Mouse (Mus musculus) common myeloid progenitor, adult 5-6 weeks (primary cell): Measurements from ENCODE around the gene Snrnp35. TPM values are rescaled to one million over a fixed set of nuclear protein-coding genes. Genes with fewer than 3 reads are reported as not detected.
"Not testable (repeated sequence)": the region's sequence is repeated elsewhere in the genome, so short reads cannot be mapped to it uniquely, and the experiment has no call there.

Source experiments
- ATAC-seq: replicated peaks from 2 replicates; pipeline ENCODE4 v1.8.0; 2016; ENCODE audit warnings: low read depth, mild to moderate bottlenecking, moderate TSS enrichment, inconsistent platforms; ENCODE audit not compliant: poor library complexity, severe bottlenecking
- total RNA-seq: library from RNA; stranded (forward); fragments of 200-1000, 187-1606 nt; gene quantifications from 2 replicates; pipeline ENCODE4 v1.2.3, GENCODE M21; 2017

The Snrnp35 gene
- total RNA-seq, 1 experiment from 2014 or later, result 12.1 TPM

DNA sequence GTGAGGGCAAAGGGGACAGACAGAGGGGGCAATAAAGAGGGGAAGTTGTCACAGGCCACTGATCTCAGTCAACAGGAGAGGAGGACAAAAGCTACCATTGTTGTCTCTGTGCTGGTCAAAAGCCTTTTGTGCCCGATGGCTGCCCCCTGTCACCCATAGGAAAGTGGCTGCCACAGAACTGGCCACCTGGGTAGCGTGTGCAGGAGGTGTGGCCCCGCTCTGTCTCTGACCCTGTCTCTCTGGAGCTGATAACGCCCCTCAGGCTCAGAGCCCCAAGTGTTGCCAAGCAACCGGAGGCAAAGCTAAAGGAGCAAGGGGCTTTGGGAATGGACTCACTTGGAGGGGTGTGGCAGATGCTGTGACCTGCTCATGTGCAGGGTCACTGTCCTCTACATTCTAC lies 16.1 kb downstream of the Snrnp35 start:
- 0 out of 2 replicates have a peak, but pooled peaks have one; percentile 22 for ATAC-seq

DNA sequence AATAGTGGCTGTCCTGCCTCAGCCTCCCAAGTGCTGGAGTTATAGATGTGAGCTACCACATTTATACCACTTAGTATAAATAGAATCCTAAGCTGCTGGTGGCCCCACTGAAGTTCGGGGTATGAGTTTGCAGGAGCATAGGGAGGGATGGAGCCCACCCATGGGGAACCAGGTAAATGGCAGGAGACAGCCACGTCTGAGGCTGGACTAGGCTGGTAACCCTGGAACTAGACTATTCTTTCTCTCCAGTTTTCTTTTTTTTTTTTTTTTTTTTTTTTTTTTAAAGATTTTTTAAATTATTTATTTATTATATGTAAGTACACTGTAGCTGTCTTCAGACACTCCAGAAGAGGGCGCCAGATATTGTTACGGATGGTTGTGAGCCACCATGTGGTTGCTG lies 17.1 kb downstream of the Snrnp35 start:
- ATAC-seq, result not testable (repeated sequence)

DNA sequence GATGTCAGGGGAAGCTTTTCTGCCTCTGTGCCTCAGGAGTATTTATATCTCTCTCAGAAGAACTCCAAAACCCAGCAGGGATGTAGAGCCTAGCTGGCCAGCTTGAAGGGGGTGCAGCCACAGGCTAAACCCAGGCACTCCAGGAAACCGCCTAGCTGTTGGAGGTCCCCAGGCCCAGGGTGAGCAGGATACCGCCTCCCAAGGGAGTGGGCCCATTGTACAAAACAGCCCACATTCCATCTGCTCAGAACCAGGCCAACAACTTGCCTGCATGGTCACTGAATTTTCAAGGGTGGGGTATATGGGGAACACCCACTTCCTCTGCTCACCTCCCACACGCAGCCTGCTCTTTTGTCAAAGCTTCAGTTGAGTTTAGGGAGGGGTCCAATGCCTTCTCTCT lies 17.6 kb downstream of the Snrnp35 start:
- no peak for ATAC-seq

DNA sequence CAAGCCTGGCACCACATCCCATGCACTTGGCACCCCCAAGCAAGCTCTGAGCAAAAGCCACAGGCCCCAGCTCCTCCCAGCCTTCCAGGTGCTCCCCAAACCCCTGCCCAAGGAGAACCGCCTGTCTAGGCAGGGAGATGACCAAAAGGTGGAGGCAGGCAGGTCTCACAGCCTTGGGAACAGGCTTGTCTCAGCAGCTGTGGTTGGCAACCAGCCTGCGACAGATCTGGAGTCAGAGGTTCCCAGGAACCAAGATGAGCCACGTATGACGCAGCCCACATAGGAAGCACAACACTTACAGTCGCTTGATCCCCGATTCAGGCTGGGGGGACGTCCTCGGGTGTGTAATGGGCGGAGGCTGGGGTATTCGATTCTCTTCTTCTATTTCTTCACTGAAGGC lies 18.6 kb downstream of the Snrnp35 start:
- ATAC-seq, result no peak

DNA sequence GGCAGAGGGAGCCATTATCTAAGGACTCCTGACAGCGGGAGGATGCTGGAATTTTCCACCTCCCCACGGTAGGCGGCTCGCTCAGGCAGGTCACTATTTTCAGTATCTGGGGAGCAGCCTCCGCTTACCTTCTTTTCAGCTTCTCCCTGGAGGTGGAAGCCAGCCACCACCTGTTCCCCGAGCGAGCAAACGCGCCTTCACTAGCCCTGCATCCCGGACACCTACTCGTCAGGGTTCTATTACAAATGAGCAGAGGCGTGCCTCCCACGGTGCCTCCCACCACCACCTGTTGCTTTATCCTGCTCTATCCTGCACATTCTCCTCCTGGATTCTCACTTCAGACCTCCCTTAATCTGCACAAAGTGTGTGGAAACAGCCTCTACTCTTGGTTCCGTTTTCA lies 20.8 kb downstream of the Snrnp35 start:
- no peak for ATAC-seq

DNA sequence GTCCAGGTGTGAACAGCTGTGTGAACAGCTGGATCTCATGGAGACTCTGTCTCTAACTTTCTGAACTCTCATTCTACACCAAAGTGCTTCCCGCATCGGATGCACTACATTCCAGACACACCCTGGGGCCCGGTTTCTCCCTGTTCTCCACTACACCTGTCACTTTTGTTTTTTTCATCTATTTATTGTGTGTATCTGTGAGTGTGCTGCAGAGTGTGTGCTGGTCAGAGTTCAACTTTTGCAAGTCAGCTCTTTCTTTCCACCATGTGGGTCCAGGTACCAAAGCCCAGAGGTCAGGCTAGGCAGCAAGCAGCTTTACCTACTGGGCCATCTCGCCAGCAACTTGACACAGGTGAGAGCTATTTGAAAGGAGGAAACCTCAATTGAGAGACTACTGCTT lies 22.3 kb downstream of the Snrnp35 start:
- ATAC-seq, result no peak

DNA sequence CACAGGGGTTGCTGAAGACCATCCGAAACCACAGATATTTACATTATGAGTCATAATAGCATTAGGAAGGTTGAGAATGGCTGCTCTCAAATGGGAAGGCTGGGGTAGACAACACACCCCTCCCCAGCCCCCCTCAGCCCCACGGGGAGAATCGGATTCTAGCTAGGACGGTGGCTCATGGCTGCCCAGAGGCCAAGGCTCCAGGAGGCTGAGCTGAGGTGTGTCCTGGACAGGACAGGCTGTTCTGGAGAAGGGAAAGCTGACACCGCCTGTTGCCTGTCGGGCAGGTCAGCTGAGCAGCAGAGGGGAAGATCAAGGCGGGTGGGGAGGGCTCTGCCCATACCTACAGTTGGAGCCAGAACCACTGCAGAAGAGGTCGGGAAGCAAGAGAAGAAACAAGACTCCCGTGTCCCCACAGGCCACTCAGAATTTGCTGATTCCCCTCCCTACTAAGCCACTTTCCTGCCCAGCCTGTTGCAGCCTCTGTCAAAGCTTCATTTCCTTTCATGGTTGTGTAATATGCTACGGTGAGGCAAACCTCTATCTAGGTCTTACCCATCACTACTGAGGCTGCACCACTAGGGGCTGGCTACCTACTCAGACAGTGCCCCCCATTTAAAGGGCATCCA lies 23.9 kb downstream of the Snrnp35 start:
- peak; percentile 69 for ATAC-seq

DNA sequence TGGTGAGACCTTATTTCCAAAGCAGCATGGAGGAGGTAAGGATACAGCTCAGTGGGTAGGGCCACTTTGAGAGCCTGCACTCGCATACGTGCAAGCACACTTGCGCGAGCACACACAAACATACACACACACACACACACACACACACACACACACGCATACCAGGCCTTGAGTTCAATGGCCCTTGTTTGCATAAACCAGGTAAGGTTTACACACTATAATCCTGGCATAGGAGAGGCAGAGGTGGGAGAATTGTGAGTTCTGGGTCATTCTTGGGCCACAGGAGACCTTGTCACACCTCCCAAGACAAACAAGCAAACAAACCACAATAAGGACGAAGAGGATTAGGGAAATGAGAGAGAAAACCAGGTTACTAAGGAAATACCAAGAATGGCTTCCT lies 26.3 kb downstream of the Snrnp35 start:
- ATAC-seq, result no peak

DNA sequence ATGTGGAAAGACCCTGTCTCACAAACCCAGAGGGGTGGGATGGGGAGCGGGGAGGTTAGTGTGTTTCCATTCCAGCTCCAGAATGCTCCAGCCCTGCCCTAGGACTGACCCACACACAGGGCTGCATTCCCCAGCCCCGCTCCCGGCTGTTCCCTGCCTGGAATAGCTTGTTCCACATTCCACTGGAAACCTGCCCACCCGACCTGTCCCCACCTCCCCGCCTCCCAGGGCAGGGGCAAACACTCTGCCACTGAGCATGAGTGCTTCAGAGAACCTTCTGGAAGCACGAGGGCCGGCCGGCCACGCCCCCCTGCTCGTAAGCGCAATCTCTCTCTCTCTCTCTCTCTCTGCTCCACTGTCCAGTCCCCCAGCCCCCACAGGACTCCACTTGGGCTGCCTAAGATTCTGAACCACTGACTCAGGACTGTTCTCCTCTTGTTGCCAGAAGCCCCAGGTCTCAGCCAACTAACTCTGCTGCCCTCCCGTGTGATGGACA lies 26.9 kb downstream of the Snrnp35 start:
- ATAC-seq, result no peak

DNA sequence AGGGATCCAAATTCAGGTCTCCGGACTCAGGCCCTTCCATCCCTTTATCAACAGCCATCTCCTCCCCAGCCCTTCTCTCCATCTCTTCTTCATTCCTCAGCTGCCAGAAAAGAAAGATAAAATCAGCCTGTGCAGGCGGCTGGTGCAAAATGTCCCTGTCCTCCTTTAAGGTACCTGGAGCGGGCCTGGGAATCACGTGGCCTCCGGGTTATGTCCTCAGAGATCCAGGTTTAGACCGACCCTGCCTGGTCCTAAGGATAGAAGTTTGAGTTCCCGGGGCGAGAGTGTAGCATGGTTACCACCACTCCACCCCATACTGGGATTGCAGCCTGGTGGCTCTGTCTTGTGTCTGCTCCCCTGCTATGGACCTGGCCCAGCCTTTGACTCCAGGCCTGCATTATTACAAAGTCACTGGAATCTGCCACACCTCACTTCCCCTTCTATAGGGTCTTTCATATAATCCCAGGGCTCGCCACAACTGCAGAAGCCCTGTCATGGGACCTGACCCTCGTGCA lies 27.7 kb downstream of the Snrnp35 start:
- ATAC-seq, result no peak

DNA sequence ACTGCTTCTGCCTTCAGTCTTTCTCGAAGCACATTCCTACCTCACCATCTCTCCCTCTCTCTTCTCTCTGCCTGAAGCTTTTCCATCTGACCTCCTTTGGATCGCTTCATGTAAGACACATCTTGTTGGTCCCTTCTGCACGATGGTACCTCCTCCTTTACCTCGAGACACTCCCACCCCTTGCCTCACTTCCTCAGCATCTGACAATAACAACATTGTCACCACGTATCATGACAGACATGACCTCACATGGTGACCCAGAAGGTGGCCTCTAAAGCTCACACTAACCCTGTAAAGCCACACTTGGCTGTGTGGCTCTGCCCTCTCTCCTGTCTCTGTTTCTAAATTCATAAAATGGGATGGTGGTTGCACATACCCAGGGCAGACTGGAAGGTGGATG lies 32.9 kb downstream of the Snrnp35 start:
- no peak for ATAC-seq

DNA sequence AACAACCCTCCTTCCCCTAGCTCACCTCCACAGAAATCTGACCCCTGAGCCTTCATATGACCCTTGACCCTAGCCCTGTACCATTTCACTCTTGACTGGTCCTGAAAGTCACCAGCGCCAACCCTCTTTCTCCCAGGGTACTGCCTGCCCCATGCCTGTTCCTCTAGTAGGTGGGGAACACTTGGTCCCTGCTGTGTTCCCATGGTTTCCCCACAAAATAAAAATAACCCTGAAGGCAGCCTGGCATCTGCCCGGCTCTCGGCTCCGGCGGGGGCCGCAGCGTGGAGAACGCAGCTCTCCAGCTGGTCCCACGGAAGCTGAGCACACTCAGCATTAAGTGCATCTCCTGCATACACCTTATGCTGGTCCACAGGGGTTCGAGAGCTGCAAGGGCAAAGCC lies 35.7 kb downstream of the Snrnp35 start:
- no peak for ATAC-seq

DNA sequence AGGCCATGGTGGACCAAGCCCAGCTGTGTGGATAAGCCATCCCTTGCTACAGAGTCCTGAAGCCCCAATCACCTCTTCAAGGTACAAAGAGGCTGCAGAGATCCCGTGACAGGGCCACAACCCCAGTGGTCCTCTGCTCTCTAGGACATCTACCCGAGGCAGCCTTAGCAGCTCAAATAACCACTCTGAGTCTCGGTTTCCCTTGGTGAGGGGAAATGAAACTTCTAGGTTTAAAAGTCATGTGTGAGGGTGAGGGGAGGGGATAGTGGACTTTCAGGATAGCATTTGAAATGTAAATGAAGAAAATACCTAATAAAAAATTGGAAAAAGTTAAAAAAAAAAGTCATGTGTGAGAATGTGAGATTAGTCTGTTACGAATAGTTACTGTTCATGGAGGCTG lies 38.7 kb downstream of the Snrnp35 start:
- ATAC-seq, result no peak

DNA sequence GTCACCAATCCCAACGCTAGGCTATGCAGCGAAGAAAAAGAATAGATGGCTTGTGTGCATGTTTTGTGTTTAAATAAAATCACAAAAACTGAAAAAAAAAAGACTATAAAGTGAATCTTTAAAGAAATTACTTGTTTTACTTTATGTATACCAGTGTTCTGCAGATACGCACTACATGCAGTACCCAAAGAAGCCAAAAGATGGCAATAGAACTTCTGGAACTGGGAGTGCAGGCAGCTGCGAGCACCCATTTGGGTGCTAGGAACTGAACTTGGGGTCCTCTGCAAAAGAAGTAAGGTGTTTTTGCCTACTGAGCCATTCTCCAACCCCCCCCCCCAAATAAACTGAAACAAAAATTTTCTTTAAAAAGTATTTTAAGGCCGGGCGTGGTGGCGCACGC lies 40.1 kb downstream of the Snrnp35 start:
- ATAC-seq, result no peak

DNA sequence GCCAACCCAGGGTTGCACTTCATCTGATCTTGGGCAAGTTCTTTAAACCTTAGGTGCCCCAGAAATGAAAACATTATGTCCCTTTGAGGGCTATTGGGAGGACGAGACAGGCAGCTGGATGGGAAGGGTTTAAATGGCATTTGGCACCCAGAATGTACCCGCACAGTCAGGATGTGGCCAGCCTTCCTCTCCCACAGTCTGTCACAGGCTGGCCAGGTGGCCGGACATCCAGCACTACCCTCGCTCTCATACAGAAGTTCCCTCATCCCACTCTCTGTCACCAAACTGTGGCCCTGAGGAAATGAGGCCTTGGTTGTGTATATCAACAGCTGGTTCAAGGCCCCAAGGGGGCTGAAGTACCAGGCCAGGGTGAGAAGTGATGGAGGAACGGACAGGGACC lies 42.0 kb downstream of the Snrnp35 start:
- ATAC-seq, result peak; percentile 70

DNA sequence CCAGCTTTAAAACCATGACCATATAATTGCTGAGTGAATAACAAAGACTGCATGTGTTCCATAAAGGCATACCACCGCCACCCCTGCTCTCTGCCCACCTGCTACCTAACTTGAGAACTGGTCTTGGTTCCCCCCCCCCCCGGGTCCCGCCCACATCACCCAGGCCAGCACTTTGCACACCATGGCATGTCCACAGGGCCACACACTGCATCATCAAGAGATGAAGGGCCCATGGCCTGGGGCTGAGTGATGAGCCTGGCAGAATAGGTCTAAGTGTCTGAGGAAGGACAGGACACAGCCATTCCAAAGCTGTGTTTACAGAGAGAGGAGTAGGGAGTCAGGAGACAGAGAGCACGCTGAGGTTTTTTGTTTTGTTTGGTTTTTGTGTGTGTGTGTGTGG lies 45.4 kb downstream of the Snrnp35 start:
- no peak for ATAC-seq

DNA sequence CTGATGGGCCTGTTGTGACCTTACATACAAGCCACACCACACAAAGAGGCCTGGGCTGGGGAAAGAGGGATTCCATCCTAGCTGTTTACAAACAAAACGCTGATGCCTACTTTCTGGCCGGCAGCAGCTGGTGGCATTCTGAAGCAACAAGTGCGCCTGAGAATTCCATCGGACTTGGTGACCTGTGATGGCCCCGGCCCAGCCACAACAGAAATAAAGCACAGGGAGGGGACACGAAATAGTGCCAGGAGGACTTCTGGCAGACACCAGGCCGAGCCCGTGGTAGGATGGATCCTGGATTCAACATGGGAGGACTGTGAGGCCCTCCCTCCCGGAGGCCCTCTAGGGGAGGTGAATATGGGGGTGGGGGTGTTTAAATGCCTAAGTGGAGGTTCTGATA lies 45.9 kb downstream of the Snrnp35 start:
- ATAC-seq, result no peak

DNA sequence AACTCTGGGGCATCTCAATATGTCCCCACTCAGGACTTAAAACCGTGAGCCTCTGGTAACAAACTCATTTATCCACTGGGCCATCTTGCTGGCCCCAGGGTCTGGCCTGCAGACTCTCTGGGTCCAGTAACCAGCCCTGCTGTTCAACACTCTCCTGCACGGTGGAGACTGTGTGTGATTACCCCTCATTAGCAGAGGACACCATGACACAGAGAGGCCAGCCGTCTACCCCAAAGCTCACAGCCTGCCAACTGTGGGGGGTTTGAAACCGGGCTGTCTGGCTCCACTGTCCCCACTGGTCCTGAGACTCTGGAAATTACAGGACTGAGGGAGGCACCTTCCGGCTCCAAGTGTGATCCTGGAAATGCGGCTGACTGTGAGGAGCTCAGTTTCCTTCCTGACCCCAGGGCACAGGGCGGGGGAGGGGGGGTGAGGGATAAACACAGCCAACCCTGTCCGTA lies 46.3 kb downstream of the Snrnp35 start:
- ATAC-seq, result no peak

DNA sequence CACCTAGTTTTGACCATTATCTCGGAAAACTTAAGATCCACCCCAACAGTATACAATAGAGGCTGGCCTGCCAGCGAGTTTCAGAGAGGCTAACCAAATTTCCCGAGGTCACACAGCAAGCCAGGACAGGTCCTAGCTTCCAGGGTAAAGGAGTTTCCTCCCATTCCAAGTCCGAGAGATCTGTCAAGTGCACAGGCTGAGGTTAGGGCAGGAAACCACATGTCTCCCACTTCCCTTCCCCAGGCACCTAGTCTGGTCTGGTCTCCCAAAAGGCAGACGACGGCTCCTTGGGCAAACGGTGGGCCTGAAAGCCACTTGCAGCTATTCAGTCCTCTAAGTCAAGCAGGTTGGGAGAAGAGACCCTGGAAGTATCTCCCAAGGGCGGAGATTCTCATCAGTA lies 46.8 kb downstream of the Snrnp35 start:
- peak; percentile 53 for ATAC-seq

DNA sequence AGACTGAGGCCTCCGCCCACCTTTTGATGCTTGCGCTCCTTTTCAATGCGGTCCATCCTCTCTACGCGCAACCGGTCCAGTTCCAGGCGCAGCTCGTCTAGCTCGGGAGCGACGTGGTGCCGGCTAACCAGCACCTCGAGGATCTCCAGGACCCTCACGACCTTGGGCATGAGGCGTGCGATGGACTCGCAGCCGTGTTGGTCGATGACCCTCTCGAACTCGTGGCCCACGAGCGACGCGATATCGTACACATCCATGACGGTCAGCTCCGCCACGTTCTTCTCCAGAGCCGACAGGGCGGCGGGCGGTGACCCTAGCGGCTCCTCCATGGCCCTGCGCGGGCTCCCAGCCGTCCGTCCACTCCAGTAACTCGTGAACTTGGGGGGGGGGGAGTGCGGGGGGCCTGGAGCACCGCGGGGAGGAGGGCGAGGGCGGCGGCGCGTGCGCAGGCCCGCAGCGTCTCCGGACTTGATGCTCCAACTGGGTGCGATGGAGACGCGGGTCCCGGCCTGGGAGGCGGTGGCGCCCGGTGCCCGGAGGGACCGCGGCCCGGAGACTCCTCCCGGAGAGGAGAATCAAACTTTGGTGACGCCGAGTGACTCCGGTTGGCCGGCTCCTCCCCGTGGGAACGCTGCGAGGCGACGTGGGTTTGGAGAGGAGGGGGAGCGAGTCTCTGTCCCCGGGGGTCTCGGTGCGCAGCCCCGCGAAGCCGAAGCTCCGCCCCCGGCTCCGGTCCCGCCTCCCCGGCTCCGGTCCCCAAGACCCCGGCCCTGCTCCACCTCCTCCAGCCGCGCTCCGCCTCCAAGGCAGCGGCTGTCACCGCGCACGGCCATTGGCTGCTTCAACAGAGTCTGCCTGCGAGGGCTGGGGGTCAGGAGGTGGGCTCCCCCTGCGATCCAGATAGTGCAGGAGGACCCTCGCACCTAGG lies 48.0 kb downstream of the Snrnp35 start, which contains the start of gene Rilpl1:
Rilpl1 (minus strand) TSS at position 737 of the 928 bp plus-strand sequence.
- peak; percentile 48 for ATAC-seq

DNA sequence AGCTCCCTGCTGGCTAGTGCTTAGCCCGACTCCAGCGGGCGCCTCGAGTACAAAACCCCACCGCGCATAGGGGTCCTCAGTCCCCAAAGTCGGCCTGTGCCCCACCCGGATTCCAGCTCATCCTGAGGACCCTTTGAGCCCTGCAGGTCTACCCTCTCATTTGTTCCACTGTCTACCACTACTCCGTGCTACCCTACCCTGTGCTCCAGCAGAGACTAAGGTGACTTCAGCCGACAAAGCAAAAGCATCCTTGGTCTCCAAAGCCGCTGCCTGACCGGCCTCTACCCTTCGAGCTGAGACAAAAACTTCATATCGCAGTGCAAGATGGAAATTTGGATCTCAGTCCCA lies 48.6 kb downstream of the Snrnp35 start:
- peak; percentile 3; the same call in 1 of the 2 replicates for ATAC-seq
